Mouse (Mus musculus) embryonic facial prominence, embryonic 10.5 days (tissue): Measurements from ENCODE around the gene Slc43a2. TPM values are rescaled to one million over a fixed set of nuclear protein-coding genes. Genes with fewer than 3 reads are reported as not detected.

ENCODE experiments used
- DNase-seq: peaks from one replicate; pipeline ENCODE4 v3.0.0-alpha.2; 2017; ENCODE audit warnings: low spot score
- H3K27ac ChIP-seq: fragments of 300-500 bp; sonication (generic); replicated peaks from 2 replicates; pipeline ENCODE4 v1.5.1; 2016; ENCODE audit warnings: mild to moderate bottlenecking
- H3K27me3 ChIP-seq: fragments of 300-500 bp; sonication (generic); replicated peaks from 2 replicates; pipeline ENCODE4 v1.6.1; 2016; ENCODE audit warnings: low read depth, mild to moderate bottlenecking; ENCODE audit not compliant: poor library complexity, severe bottlenecking
- H3K36me3 ChIP-seq: fragments of 300-500 bp; sonication (generic); replicated peaks from 2 replicates; pipeline ENCODE4 v1.6.1; 2016; ENCODE audit warnings: mild to moderate bottlenecking, moderate library complexity
- H3K4me1 ChIP-seq: fragments of 300-500 bp; sonication (generic); 2 replicates; pipeline ENCODE4 v1.6.1; 2016
- H3K4me3 ChIP-seq: fragments of 300-500 bp; sonication (generic); 2 replicates; pipeline ENCODE4 v1.5.1; 2016; ENCODE audit warnings: mild to moderate bottlenecking, moderate library complexity
- H3K9me3 ChIP-seq: fragments of 300-500 bp; sonication (generic); 2 replicates; pipeline ENCODE4 v1.6.1; 2016; ENCODE audit warnings: mild to moderate bottlenecking
- WGBS: fragments of 180-500 bp; shearing (Covaris S2); methylation state at CpG from one replicate; pipeline ENCODE4 v1.1.7; 2016; 5-methylcytosine and 5-hydroxymethylcytosine counted together
- polyA plus RNA-seq: library from polyadenylated mRNA; unstranded; fragments of >200 nt; fragmentation: Nextera tagmentation; extraction: Ambion mirVana; gene quantifications from 2 replicates; pipeline ENCODE4 v1.2.1, GENCODE M21; 2016

Gene Slc43a2
- polyA plus RNA-seq, 1 experiment from 2014 or later: 5.6 TPM

DNA sequence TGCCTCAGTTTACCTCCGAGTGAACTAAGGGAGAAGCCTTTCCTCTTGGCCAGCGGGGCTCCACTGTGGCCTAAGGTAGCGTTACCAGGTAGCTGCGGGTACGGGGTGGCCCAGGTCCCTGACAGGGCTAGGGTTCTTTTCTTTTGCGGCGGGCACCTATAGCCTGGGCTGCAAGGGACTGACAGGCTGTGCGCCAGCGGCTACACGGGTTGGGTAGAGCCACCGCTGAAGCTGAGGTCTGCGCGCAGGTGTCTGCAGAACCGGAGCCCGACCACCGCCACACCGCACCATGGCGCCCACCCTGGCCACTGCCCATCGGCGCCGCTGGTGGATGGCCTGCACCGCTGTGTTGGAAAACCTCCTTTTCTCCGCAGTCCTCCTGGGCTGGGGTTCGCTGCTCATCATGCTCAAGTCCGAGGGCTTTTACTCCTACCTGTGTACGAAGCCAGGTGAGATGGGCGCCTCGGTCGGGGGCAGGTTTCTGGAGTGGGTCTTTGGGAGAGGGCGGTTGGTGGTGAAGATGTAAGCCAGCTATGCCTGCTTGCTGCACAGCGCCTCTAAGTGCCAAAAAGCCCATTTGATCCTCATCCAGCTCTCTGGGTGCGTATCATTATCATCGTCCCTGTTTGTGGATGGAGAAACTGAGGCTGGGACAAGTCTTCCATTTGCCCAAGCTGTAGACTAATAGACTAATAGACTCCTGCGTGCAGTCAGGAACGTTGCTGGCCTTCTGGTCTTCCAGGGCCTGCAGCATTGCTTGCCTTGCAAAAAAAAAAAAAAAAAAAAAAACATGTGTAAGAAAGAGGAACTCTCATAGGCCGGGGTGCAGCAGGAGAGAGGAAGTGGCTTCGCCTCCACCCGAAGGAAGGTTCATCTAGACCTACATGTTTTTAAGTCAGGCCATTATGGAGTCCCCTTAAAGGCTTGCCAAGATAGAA lies 1.1 kb downstream of the Slc43a2 start:
- Histone ChIP-seq H3K36me3 (no peaks in the 10 kb centered on the region), H3K27me3 (peaks cover 12% of the 10 kb centered on the region; the same call in 1 of the 2 replicates), H3K27ac (peak overlapping the region; percentile 96), H3K9me3 (no peaks in the 10 kb centered on the region), H3K4me3 (peak overlapping the region; percentile 69), H3K4me1 (peaks cover 28% of the 10 kb centered on the region)
- peak; percentile 47 for DNase-seq
- 16% methylated on average over 38 of the region's 38 CpGs for WGBS

DNA sequence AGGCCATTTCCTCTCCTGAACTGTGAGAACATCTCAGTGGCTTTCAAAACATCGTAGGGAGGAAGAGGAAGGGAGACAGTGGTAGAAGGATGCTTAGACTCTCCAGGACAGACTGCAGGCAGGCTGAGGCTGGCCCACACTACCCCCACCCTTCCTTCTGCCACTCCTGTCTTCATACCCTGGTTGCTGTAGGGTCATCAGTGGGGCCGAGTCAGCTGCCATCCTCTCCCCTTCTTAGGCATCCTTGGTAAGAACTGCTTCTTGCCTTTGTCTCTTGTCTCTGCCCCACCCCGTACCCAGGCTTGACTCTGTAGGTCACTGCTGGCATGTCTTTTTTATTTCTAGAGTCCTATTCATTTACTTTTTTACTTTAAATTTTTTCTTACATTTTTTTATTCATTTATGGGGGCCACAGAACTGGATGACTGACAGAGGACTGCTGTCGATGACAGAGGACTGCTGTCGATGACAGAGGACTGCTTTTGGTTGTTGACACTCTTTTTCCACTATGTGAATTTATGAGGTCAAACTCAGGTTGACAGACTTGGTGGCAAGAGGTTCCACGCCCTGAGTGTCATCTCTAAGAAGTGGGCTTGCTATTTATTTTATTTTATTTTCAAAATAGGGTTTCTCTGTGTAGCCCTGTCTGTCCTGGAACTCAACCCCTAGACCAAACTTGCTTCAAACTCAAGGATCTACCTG lies 2.0 kb downstream of the Slc43a2 start:
- Histone ChIP-seq H3K27ac (peak overlapping the region; percentile 21; the same call in 1 of the 2 replicates), H3K4me1 (peaks cover 37% of the 10 kb centered on the region), H3K4me3 (peak overlapping the region; percentile 69), H3K27me3 (peaks cover 12% of the 10 kb centered on the region; the same call in 1 of the 2 replicates), H3K36me3 (no peaks in the 10 kb centered on the region), H3K9me3 (no peaks in the 10 kb centered on the region)
- no peak for DNase-seq
- 81% methylated on average over 6 of the region's 6 CpGs for WGBS

GRCm38 (mm10) chr11:75534286-75535033 lies 3.0 kb downstream of the Slc43a2 start:
- Histone ChIP-seq H3K27ac (no peak overlapping the region), H3K27me3 (peaks cover 12% of the 10 kb centered on the region; the same call in 1 of the 2 replicates), H3K4me3 (no peak overlapping the region), H3K36me3 (no peaks in the 10 kb centered on the region), H3K4me1 (peaks cover 41% of the 10 kb centered on the region), H3K9me3 (no peaks in the 10 kb centered on the region)
- 47% methylated on average over 4 of the region's 4 CpGs for WGBS
- DNase-seq: no peak

DNA sequence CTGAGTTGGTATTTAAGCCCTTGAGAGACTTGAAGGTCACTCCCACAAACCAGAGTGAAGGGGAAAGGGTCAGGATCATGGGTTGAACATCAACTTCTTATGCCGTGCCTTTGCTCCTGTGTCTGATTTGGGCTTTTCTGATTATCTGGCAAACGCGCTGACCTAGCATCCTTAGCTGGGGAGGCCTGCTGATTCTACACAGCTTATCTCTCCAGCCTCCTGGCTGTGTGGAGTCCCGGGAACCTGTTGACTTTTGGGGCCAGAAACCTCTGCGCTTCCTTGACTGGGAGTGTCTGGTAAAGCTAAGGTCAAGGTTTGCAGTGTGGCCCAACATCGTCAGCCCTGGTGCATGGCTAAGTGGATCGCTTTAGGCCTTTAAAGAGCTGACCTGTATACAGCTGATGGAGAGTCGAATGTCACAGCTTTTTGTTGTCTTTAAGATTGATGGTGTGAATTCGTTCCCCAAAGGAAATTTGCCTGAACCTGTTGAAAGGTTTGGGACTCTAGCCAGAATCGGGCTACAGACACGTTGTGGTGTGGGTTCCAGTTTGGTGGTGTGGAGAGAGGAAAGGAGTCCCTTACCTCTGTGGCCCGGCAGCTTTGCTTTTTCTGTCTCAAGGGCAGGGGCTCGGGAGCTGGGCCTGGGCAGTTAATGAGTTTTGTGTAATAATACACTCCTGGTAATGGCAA lies 3.8 kb downstream of the Slc43a2 start:
- 58% methylated on average over 13 of the region's 13 CpGs for WGBS
- Histone ChIP-seq H3K4me3 (no peak overlapping the region), H3K9me3 (no peaks in the 10 kb centered on the region), H3K36me3 (no peaks in the 10 kb centered on the region), H3K27ac (no peak overlapping the region), H3K4me1 (peaks cover 43% of the 10 kb centered on the region), H3K27me3 (peaks cover 12% of the 10 kb centered on the region; the same call in 1 of the 2 replicates)
- DNase-seq: no peak

DNA sequence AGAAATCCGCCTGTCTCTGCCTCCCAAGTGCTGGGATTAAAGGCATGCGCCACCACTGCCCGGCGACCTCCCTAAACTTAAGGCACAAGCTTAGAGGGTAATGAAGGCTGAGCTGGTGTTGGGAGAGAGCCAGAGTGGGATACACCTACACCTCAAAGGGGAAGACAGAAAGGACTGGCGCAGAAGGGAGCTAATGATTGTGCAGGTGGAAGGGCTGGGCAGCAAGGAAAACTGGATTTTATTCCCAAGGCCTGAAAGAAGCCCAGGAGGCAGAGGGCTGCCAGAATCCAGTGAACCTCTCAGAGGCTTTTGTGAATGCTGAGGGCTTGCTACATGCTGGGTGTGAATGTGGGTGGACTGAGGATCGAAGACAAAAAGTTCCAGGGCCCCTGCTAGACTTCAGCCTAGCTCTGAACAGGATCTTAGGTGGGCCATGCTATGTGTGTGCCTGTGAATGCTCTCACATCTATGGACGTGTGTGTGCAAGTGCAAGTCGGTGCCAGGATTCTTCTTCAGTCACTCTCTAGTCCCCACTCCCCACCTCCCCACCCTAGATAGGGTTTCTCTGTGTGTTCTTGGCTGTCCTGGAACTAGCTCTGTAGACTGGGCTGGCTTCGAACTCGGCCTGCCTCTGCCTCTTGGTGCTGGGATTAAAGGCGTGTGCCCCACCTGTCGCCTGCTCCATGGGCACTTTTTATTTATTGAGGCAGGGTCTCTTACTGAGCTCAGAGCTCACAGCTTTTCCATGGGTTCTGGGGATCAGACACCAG lies 4.9 kb downstream of the Slc43a2 start:
- Histone ChIP-seq H3K27me3 (peaks cover 12% of the 10 kb centered on the region; the same call in 1 of the 2 replicates), H3K9me3 (no peaks in the 10 kb centered on the region), H3K4me3 (no peak overlapping the region), H3K4me1 (peaks cover 52% of the 10 kb centered on the region), H3K36me3 (no peaks in the 10 kb centered on the region), H3K27ac (no peak overlapping the region)
- WGBS: 92% methylated on average over 12 of the region's 12 CpGs
- DNase-seq: no peak

GRCm38 (mm10) chr11:75537025-75537414 lies 5.5 kb downstream of the Slc43a2 start:
- Histone ChIP-seq H3K36me3 (no peaks in the 10 kb centered on the region), H3K4me3 (no peak overlapping the region), H3K27ac (no peak overlapping the region), H3K9me3 (no peaks in the 10 kb centered on the region), H3K4me1 (peaks cover 47% of the 10 kb centered on the region), H3K27me3 (peaks cover 12% of the 10 kb centered on the region; the same call in 1 of the 2 replicates)
- 86% methylated on average over 8 of the region's 8 CpGs for WGBS
- no peak for DNase-seq

- Histone ChIP-seq H3K27me3 (peaks cover 8% of the 10 kb centered on the region; the same call in 1 of the 2 replicates), H3K27ac (peak overlapping the region; percentile 76), H3K4me1 (peaks cover 41% of the 10 kb centered on the region), H3K4me3 (0 out of 2 replicates have a peak overlapping the region, but pooled peaks have one; percentile 23), H3K36me3 (no peaks in the 10 kb centered on the region), H3K9me3 (no peaks in the 10 kb centered on the region)
- 49% methylated on average over 11 of the region's 11 CpGs for WGBS
- peak; percentile 44 for DNase-seq
These were observed 6.1 kb downstream of the Slc43a2 start for GRCm38 (mm10) chr11:75537491-75538183.

GRCm38 (mm10) chr11:75538184-75538969 lies 6.9 kb downstream of the Slc43a2 start:
- 0 out of 2 replicates have a peak overlapping the region, but pooled peaks have one; percentile 23 for H3K4me3 ChIP-seq
- H3K4me1 ChIP-seq: peaks cover 38% of the 10 kb centered on the region
- H3K27ac ChIP-seq: peak overlapping the region; percentile 76
- DNase-seq: no peak
- no peaks in the 10 kb centered on the region for H3K9me3 ChIP-seq
- H3K36me3 ChIP-seq: no peaks in the 10 kb centered on the region
- H3K27me3 ChIP-seq: 0 out of 2 replicates have a peak, but pooled peaks cover under 1% of the 10 kb centered on the region
- 52% methylated on average over 9 of the region's 9 CpGs for WGBS

- H3K4me3 ChIP-seq: no peak overlapping the region
- H3K36me3 ChIP-seq: no peaks in the 10 kb centered on the region
- no peak overlapping the region for H3K27ac ChIP-seq
- H3K27me3 ChIP-seq: no peaks in the 10 kb centered on the region
- WGBS: 91% methylated on average over 13 of the region's 13 CpGs
- no peak for DNase-seq
- no peaks in the 10 kb centered on the region for H3K9me3 ChIP-seq
- peaks cover 38% of the 10 kb centered on the region for H3K4me1 ChIP-seq
These were observed 7.4 kb downstream of the Slc43a2 start for GRCm38 (mm10) chr11:75538970-75539299.

DNA sequence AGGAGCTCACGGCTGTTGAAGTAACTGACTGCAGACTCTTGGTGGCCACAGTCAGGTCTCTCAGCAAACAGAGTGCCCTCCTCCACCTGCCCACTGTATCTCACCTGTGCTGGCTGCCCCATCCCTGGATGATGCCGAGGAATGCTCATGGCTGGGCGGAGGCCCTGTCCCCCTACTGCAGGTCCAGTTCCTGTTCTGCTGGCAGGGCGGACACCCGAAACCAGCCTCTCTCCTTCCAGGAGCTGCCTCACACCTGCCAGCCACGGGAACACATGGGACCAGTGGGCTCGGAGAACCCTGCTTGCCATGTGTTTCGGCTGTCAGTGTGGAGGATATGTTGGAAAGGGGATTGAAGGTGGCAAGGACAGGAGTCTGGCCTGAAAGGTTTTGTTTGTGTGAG lies 8.7 kb downstream of the Slc43a2 start:
- H3K4me1 ChIP-seq: peaks cover 34% of the 10 kb centered on the region
- H3K4me3 ChIP-seq: no peak overlapping the region
- H3K9me3 ChIP-seq: no peaks in the 10 kb centered on the region
- no peak overlapping the region for H3K27ac ChIP-seq
- WGBS: 83% methylated on average over 8 of the region's 8 CpGs
- DNase-seq: no peak
- H3K36me3 ChIP-seq: no peaks in the 10 kb centered on the region
- no peaks in the 10 kb centered on the region for H3K27me3 ChIP-seq
